Mouse (Mus musculus): Measurements from ENCODE around the gene Ifnl3.

GRCm38 (mm10) chr7:28572689-28573088 is 50.1 kb downstream of the Ifnl3 start:
- TF ChIP-seq POLR2A (IDR thresholded peaks at IDR 0.05; ENCODE audit: control insufficient read depth in 1 of 2, insufficient read depth in 1 of 2, low read depth in 1 of 2, low read length in 2 of 2, poor library complexity in 1 of 2) (no peak), GATA1 (IDR thresholded peaks at IDR 0.05; ENCODE audit: low read depth, low read length) (no peak), TCF12 (IDR thresholded peaks at IDR 0.05; ENCODE audit: low read depth, low read length) (no peak), E2F4 (IDR thresholded peaks at IDR 0.05; ENCODE audit: borderline replicate concordance, low read depth, low read length) (no peak), ETS1 (IDR thresholded peaks at IDR 0.05; ENCODE audit: low read depth, low read length) (no peak), TAL1 (IDR thresholded peaks at IDR 0.05; ENCODE audit: low read length) (no peak), CTCF (IDR thresholded peaks at IDR 0.05 in 2 of 3, conservative IDR thresholded peaks at IDR 0.05 in 1 of 3; ENCODE audit: control insufficient read depth in 1 of 3, insufficient read depth in 1 of 3, low read depth in 2 of 3, low read length in 3 of 3, poor library complexity in 1 of 3, severe bottlenecking in 1 of 3) (no peak), ZNF384 (IDR thresholded peaks at IDR 0.05; ENCODE audit: low read depth, low read length) (no peak)

All from MEL (cell line).